In the genomic region with DNA sequence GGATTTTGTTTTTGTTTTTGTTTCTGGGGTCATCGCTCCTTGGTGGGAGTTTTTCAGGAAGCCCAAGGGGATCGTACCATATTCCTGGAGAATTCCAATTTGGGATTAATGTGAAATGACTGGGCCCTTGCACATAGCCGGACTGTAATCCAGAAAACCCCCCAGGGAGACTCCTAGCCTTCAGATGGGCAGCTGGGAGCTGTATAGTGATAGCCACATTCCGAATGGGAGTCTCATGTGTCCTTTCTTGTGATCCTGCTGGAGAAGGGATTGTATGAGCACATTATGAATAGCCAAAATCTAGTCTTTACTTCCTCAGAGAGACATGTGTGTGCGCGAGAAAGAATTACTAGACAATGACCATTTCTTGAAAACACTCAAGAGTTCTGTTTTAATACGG, we compare ENCODE assay signal across 10 mouse cellular contexts. TPM values are rescaled to one million over a fixed set of nuclear protein-coding genes. Genes with fewer than 3 reads are reported as not detected.
DNase-seq lines count a peak whose midpoint lies in the region; ATAC-seq and TF ChIP-seq lines count a peak whose summit lies in the region.
"Had no signal": no experiment of that assay in that cellular context is flagged by ENCODE, and none has a peak within 500 bp of the region (broad histone marks: within the 10 kb centered on the region; RNA-seq: fewer than 3 reads in every experiment).

No protein-coding gene starts in this region.

- TF ChIP-seq CTCF in hindbrain, postnatal 0 days (IDR thresholded peaks at IDR 0.05; ENCODE audit: low read depth), result no peak

- H3K36me3 ChIP-seq in kidney, embryonic 15.5 days, result peaks cover 12% of the 10 kb centered on the region; the same call in 1 of the 2 replicates
- H3K36me3 ChIP-seq in forebrain, embryonic 11.5 days (ENCODE audit: control insufficient read depth, insufficient read depth, low read length), result no peaks in the 10 kb centered on the region; the same call in 1 of the 2 replicates
- H3K36me3 ChIP-seq in hindbrain, postnatal 0 days (ENCODE audit: insufficient read depth, low read length), result no peaks in the 10 kb centered on the region
- H3K36me3 ChIP-seq in midbrain, embryonic 16.5 days (ENCODE audit: control insufficient read depth, insufficient read depth, low read length), result no peaks in the 10 kb centered on the region

- ATAC-seq in kidney, embryonic 15.5 days (replicated peaks; ENCODE audit: low FRiP score), result no peak
- ATAC-seq in forebrain, embryonic 11.5 days (replicated peaks; ENCODE audit: low FRiP score), result no peak
- no peak for ATAC-seq in hindbrain, postnatal 0 days
- no peak for ATAC-seq in midbrain, embryonic 16.5 days
- ATAC-seq in megakaryocyte, adult 5-6 weeks (ENCODE audit: poor library complexity, severe bottlenecking), result no peak
- no peak for ATAC-seq in inflammation-experienced regulatory T-cells, adult 6 months

- H3K4me3 ChIP-seq in kidney, embryonic 15.5 days (replicated peaks), result peak overlapping the region; percentile 94
- peak overlapping the region; percentile 92 for H3K4me3 ChIP-seq in forebrain, embryonic 11.5 days (ENCODE audit: low read depth, low read length)
- H3K4me3 ChIP-seq in hindbrain, postnatal 0 days (ENCODE audit: low read length), result peak overlapping the region; percentile 91
- H3K4me3 ChIP-seq in midbrain, embryonic 16.5 days (ENCODE audit: low read depth, low read length), result peak overlapping the region; percentile 93

- WGBS in kidney, embryonic 15.5 days, result 43% methylated on average over 7 of the region's 7 CpGs
- 63% methylated on average over 7 of the region's 7 CpGs for WGBS in forebrain, embryonic 11.5 days
- WGBS in hindbrain, postnatal 0 days, result 28% methylated on average over 7 of the region's 7 CpGs
- WGBS in midbrain, embryonic 16.5 days, result 35% methylated on average over 7 of the region's 7 CpGs

- H3K4me1 ChIP-seq in kidney, embryonic 15.5 days, result peaks cover 20% of the 10 kb centered on the region
- H3K4me1 ChIP-seq in forebrain, embryonic 11.5 days (replicated peaks; ENCODE audit: control insufficient read depth, insufficient read depth, low read length), result 0 out of 2 replicates have a peak, but pooled peaks cover 7% of the 10 kb centered on the region
- peaks cover 12% of the 10 kb centered on the region for H3K4me1 ChIP-seq in hindbrain, postnatal 0 days (ENCODE audit: insufficient read depth, low read length)
- peaks cover 26% of the 10 kb centered on the region for H3K4me1 ChIP-seq in midbrain, embryonic 16.5 days (ENCODE audit: control insufficient read depth, insufficient read depth, low read length)

- no peak overlapping the region for H3K27ac ChIP-seq in kidney, embryonic 15.5 days
- no peak overlapping the region for H3K27ac ChIP-seq in forebrain, embryonic 11.5 days (ENCODE audit: low read depth, low read length)
- peak overlapping the region; percentile 99 for H3K27ac ChIP-seq in hindbrain, postnatal 0 days
- H3K27ac ChIP-seq in midbrain, embryonic 16.5 days (ENCODE audit: low read length), result peak overlapping the region; percentile 99

- H3K9me3 ChIP-seq in kidney, embryonic 15.5 days (replicated peaks), result no peaks in the 10 kb centered on the region
- H3K9me3 ChIP-seq in forebrain, embryonic 11.5 days (ENCODE audit: control insufficient read depth, low read length), result no peaks in the 10 kb centered on the region
- no peaks in the 10 kb centered on the region for H3K9me3 ChIP-seq in hindbrain, postnatal 0 days (ENCODE audit: low read length)
- no peaks in the 10 kb centered on the region for H3K9me3 ChIP-seq in midbrain, embryonic 16.5 days (replicated peaks; ENCODE audit: control insufficient read depth, low read length, poor library complexity, severe bottlenecking)

- H3K27me3 ChIP-seq in kidney, embryonic 15.5 days, result peaks cover 10% of the 10 kb centered on the region; the same call in 1 of the 2 replicates
- no peaks in the 10 kb centered on the region for H3K27me3 ChIP-seq in forebrain, embryonic 11.5 days (ENCODE audit: control insufficient read depth, insufficient read depth, low read length)
- no peaks in the 10 kb centered on the region for H3K27me3 ChIP-seq in hindbrain, postnatal 0 days (ENCODE audit: insufficient read depth, low read length)
- H3K27me3 ChIP-seq in midbrain, embryonic 16.5 days (ENCODE audit: control insufficient read depth, insufficient read depth, low read depth, low read length), result no peaks in the 10 kb centered on the region

- DNase-seq in kidney, adult 11 months, result no peak
- no peak for DNase-seq in forebrain, embryonic 11.5 days (ENCODE audit: low spot score)
- DNase-seq in hindbrain, postnatal 0 days (ENCODE audit: low spot score), result no peak
- no peak for DNase-seq in adrenal gland, postnatal 25 days
- DNase-seq: lung, adult 18-20 months; thymus, postnatal 14 days had no signal

- H3K4me2 ChIP-seq in kidney, embryonic 15.5 days, result peak overlapping the region; percentile 80
- peak overlapping the region; percentile 72 for H3K4me2 ChIP-seq in forebrain, embryonic 11.5 days (ENCODE audit: low read depth, low read length, severe bottlenecking)
- H3K4me2 ChIP-seq in hindbrain, postnatal 0 days (ENCODE audit: low read depth, low read length), result peak overlapping the region; percentile 89
- peak overlapping the region; percentile 96 for H3K4me2 ChIP-seq in midbrain, embryonic 16.5 days (ENCODE audit: low read length)

- peak overlapping the region; percentile 93 for H3K9ac ChIP-seq in kidney, embryonic 15.5 days
- H3K9ac ChIP-seq in forebrain, embryonic 11.5 days (ENCODE audit: low read length), result peak overlapping the region; percentile 98
- peak overlapping the region; percentile 98 for H3K9ac ChIP-seq in hindbrain, postnatal 0 days (replicated peaks; ENCODE audit: low read length)
- peak overlapping the region; percentile 96 for H3K9ac ChIP-seq in midbrain, embryonic 16.5 days (ENCODE audit: low read depth, low read length)

RNA-seq across cellular contexts. Expression of a gene that starts 1.9 kb away (rescaled TPM):
- 74.3 and 75.0 TPM in 2 replicates for polyA plus RNA-seq in kidney, embryonic 15.5 days (2015; fragmentation: Nextera tagmentation; extraction: Ambion mirVana)
- 110 and 127 TPM in 2 replicates for polyA plus RNA-seq in forebrain, embryonic 11.5 days (2014; fragmentation: Nextera tagmentation; extraction: Ambion mirVana)
- 218 and 245 TPM in 2 replicates for total RNA-seq in hindbrain, postnatal 0 days (2014; rRNA removed)
- polyA plus RNA-seq in hindbrain, postnatal 0 days (2015; fragmentation: Nextera tagmentation; extraction: Ambion mirVana), result 77.1 and 91.9 TPM in 2 replicates
- 115 and 142 TPM in 2 replicates for polyA plus RNA-seq in midbrain, embryonic 16.5 days (2015; fragmentation: Nextera tagmentation; extraction: Ambion mirVana)
- total RNA-seq in megakaryocyte, adult 5-6 weeks (2015), result 9.0 and 9.8 TPM in 2 replicates
- total RNA-seq in megakaryocyte, adult 5-6 weeks (2017), result 13.2 and 17.5 TPM in 2 replicates
- polyA plus RNA-seq in inflammation-experienced regulatory T-cells, adult 6 months (2017; shearing (Covaris generic)), result 10 to 100 TPM; 29.1 to 38.2 (median 31.7) TPM
- total RNA-seq in adrenal gland, postnatal 25 days (2021), result 68.1 and 90.9 TPM in 2 replicates

RNA-seq across cellular contexts. Expression of a gene that starts 28.6 kb away (rescaled TPM):
- polyA plus RNA-seq in kidney, embryonic 15.5 days (2015; fragmentation: Nextera tagmentation; extraction: Ambion mirVana), result 166 and 184 TPM in 2 replicates
- 157 and 165 TPM in 2 replicates for polyA plus RNA-seq in forebrain, embryonic 11.5 days (2014; fragmentation: Nextera tagmentation; extraction: Ambion mirVana)
- 40.1 and 44.1 TPM in 2 replicates for total RNA-seq in hindbrain, postnatal 0 days (2014; rRNA removed)
- 241 and 256 TPM in 2 replicates for polyA plus RNA-seq in hindbrain, postnatal 0 days (2015; fragmentation: Nextera tagmentation; extraction: Ambion mirVana)
- 198 and 214 TPM in 2 replicates for polyA plus RNA-seq in midbrain, embryonic 16.5 days (2015; fragmentation: Nextera tagmentation; extraction: Ambion mirVana)
- total RNA-seq in megakaryocyte, adult 5-6 weeks (2015), result 73.4 and 75.0 TPM in 2 replicates
- 51.6 and 62.5 TPM in 2 replicates for total RNA-seq in megakaryocyte, adult 5-6 weeks (2017)
- polyA plus RNA-seq in inflammation-experienced regulatory T-cells, adult 6 months (2017; shearing (Covaris generic)), result 100 to 1,000 TPM in 2 of 3 experiments, 10 to 100 TPM in 1; 97.3 to 112 (median 100) TPM
- total RNA-seq in adrenal gland, postnatal 25 days (2021), result 74.6 and 94.0 TPM in 2 replicates

RNA-seq across cellular contexts. Expression of a gene that starts 28.6 kb away (rescaled TPM):
- polyA plus RNA-seq in kidney, embryonic 15.5 days (2015; fragmentation: Nextera tagmentation; extraction: Ambion mirVana), result 5.4 and 5.6 TPM in 2 replicates
- 8.7 and 10.0 TPM in 2 replicates for polyA plus RNA-seq in forebrain, embryonic 11.5 days (2014; fragmentation: Nextera tagmentation; extraction: Ambion mirVana)
- 11.5 and 15.6 TPM in 2 replicates for total RNA-seq in hindbrain, postnatal 0 days (2014; rRNA removed)
- polyA plus RNA-seq in hindbrain, postnatal 0 days (2015; fragmentation: Nextera tagmentation; extraction: Ambion mirVana), result 6.0 and 6.2 TPM in 2 replicates
- polyA plus RNA-seq in midbrain, embryonic 16.5 days (2015; fragmentation: Nextera tagmentation; extraction: Ambion mirVana), result 12.6 and 13.7 TPM in 2 replicates
- 1.2 and 2.1 TPM in 2 replicates for total RNA-seq in megakaryocyte, adult 5-6 weeks (2015)
- total RNA-seq in megakaryocyte, adult 5-6 weeks (2017), result 4.9 and 5.7 TPM in 2 replicates
- 1 to 10 TPM; 1.8 to 2.7 (median 1.9) TPM for polyA plus RNA-seq in inflammation-experienced regulatory T-cells, adult 6 months (2017; shearing (Covaris generic))
- total RNA-seq in adrenal gland, postnatal 25 days (2021), result 8.0 and 12.1 TPM in 2 replicates

Comparison
In these comparisons a context has a peak if more than half of its experiments do, and no peak if none do; other contexts are left out.
1. H3K27ac ChIP-seq: peak in hindbrain, postnatal 0 days (single experiment) and midbrain, embryonic 16.5 days (single experiment); none in kidney, embryonic 15.5 days (single experiment) and forebrain, embryonic 11.5 days (single experiment).
2. Peak in every context shown above with its lines, with median percentiles within 50 percentile points of each other: H3K4me2 ChIP-seq, H3K4me3 ChIP-seq and H3K9ac ChIP-seq.